Mouse (Mus musculus) heart, adult 18-20 months (tissue): ENCODE results near the gene Cyp2u1. TPM values are rescaled to one million over a fixed set of nuclear protein-coding genes. Genes with fewer than 3 reads are reported as not detected.

ENCODE experiments used
- DNase-seq, 2 experiments: peaks; one replicate each; pipeline ENCODE4 v3.0.0; 2021 to 2022; ENCODE audit warnings: mixed read lengths in 1 of 2
- total RNA-seq, 2 experiments: library from RNA; stranded (reverse); gene quantifications; 2 replicates each; pipeline ENCODE4 v1.2.3; 2021

Gene Cyp2u1
- total RNA-seq, 2 experiments from 2014 or later: 31.5 to 32.9 TPM

- no peak for DNase-seq
These were observed 3.2 kb upstream of the Cyp2u1 start for GRCm38 (mm10) chr3:131306255-131306654.

- no peak for DNase-seq
These were observed 290 bp upstream of the Cyp2u1 start for GRCm38 (mm10) chr3:131303320-131303714.

GRCm38 (mm10) chr3:131299908-131300307, 3.1 kb downstream of the Cyp2u1 start:
- DNase-seq: peak; percentile 16 to 64

GRCm38 (mm10) chr3:131299078-131299477, 3.9 kb downstream of the Cyp2u1 start:
- no peak for DNase-seq

GRCm38 (mm10) chr3:131296893-131297292, 6.1 kb downstream of the Cyp2u1 start:
- DNase-seq: no peak

- DNase-seq: peak; percentile 57 to 62
These were observed 7.4 kb downstream of the Cyp2u1 start for GRCm38 (mm10) chr3:131295513-131296200.

- no peak for DNase-seq
These were observed 8.5 kb downstream of the Cyp2u1 start for GRCm38 (mm10) chr3:131294503-131294902.

GRCm38 (mm10) chr3:131292959-131293358, 10.1 kb downstream of the Cyp2u1 start:
- no peak for DNase-seq

GRCm38 (mm10) chr3:131292349-131292748, 10.7 kb downstream of the Cyp2u1 start:
- DNase-seq: no peak

- DNase-seq: no peak
These were observed 11.1 kb downstream of the Cyp2u1 start for GRCm38 (mm10) chr3:131291890-131292289.

GRCm38 (mm10) chr3:131274151-131274550, 28.9 kb downstream of the Cyp2u1 start:
- no peak for DNase-seq

GRCm38 (mm10) chr3:131272374-131273100, 30.5 kb downstream of the Cyp2u1 start:
- DNase-seq: peak in 1 of 2 experiments; percentile 19

GRCm38 (mm10) chr3:131271559-131272373, 31.3 kb downstream of the Cyp2u1 start, which contains the start of gene Hadh:
Gene Hadh (minus strand): TSS chr3:131272101.
- peak; percentile 88 to 89 for DNase-seq

GRCm38 (mm10) chr3:131271157-131271556, 31.9 kb downstream of the Cyp2u1 start:
- DNase-seq: peak; percentile 71 to 75

GRCm38 (mm10) chr3:131270381-131270780, 32.6 kb downstream of the Cyp2u1 start:
- no peak for DNase-seq

- peak; percentile 61 to 71 for DNase-seq
These were observed 36.5 kb downstream of the Cyp2u1 start for GRCm38 (mm10) chr3:131266366-131267050.

- peak in 1 of 2 experiments; percentile 14 for DNase-seq
These were observed 37.5 kb downstream of the Cyp2u1 start for GRCm38 (mm10) chr3:131265516-131265915.

- DNase-seq: no peak
These were observed 39.1 kb downstream of the Cyp2u1 start for GRCm38 (mm10) chr3:131263766-131264486.

- no peak for DNase-seq
These were observed 42.6 kb downstream of the Cyp2u1 start for GRCm38 (mm10) chr3:131260418-131260817.

GRCm38 (mm10) chr3:131259392-131259965, 43.5 kb downstream of the Cyp2u1 start:
- DNase-seq: no peak

- no peak for DNase-seq
These were observed 44.1 kb downstream of the Cyp2u1 start for GRCm38 (mm10) chr3:131258921-131259320.
